Mouse (Mus musculus) urinary bladder, postnatal 25 days (tissue): ENCODE data around the gene Arhgap10.

Source experiments
- DNase-seq: peaks from one replicate; pipeline ENCODE4 v3.0.0; 2022; ENCODE audit warnings: low spot score

The Arhgap10 gene

GRCm38 (mm10) chr8:77440913-77441312, 76.8 kb downstream of the Arhgap10 start:
- DNase-seq = no peak

- DNase-seq = no peak
Measured at GRCm38 (mm10) chr8:77440324-77440880, 77.4 kb downstream of the Arhgap10 start.

- DNase-seq = no peak
Measured at GRCm38 (mm10) chr8:77439670-77440069, 78.1 kb downstream of the Arhgap10 start.

GRCm38 (mm10) chr8:77437807-77438493, 79.8 kb downstream of the Arhgap10 start:
- no peak for DNase-seq

- DNase-seq = no peak
Measured at GRCm38 (mm10) chr8:77436013-77436990, 81.5 kb downstream of the Arhgap10 start.

GRCm38 (mm10) chr8:77433221-77433620, 84.5 kb downstream of the Arhgap10 start:
- peak; percentile 51 for DNase-seq

GRCm38 (mm10) chr8:77432726-77433125, 85.0 kb downstream of the Arhgap10 start:
- no peak for DNase-seq

GRCm38 (mm10) chr8:77428420-77428819, 89.3 kb downstream of the Arhgap10 start:
- no peak for DNase-seq

GRCm38 (mm10) chr8:77428015-77428414, 89.7 kb downstream of the Arhgap10 start:
- DNase-seq = no peak

GRCm38 (mm10) chr8:77427438-77427837, 90.3 kb downstream of the Arhgap10 start:
- no peak for DNase-seq

GRCm38 (mm10) chr8:77423850-77424249, 93.9 kb downstream of the Arhgap10 start:
- no peak for DNase-seq

GRCm38 (mm10) chr8:77422632-77423252, 95.0 kb downstream of the Arhgap10 start:
- DNase-seq = no peak

GRCm38 (mm10) chr8:77421596-77421995, 96.2 kb downstream of the Arhgap10 start:
- no peak for DNase-seq

GRCm38 (mm10) chr8:77419731-77420130, 98.0 kb downstream of the Arhgap10 start:
- DNase-seq = peak; percentile 64

GRCm38 (mm10) chr8:77416738-77417137, 101.0 kb downstream of the Arhgap10 start:
- DNase-seq = no peak

- no peak for DNase-seq
Measured at GRCm38 (mm10) chr8:77416034-77416433, 101.7 kb downstream of the Arhgap10 start.

GRCm38 (mm10) chr8:77411262-77411661, 106.5 kb downstream of the Arhgap10 start:
- no peak for DNase-seq

- no peak for DNase-seq
Measured at GRCm38 (mm10) chr8:77410394-77410793, 107.4 kb downstream of the Arhgap10 start.

- DNase-seq = no peak
Measured at GRCm38 (mm10) chr8:77408527-77409215, 109.1 kb downstream of the Arhgap10 start.

GRCm38 (mm10) chr8:77406846-77407245, 110.9 kb downstream of the Arhgap10 start:
- DNase-seq = no peak

- no peak for DNase-seq
Measured at GRCm38 (mm10) chr8:77406444-77406843, 111.3 kb downstream of the Arhgap10 start.

GRCm38 (mm10) chr8:77404017-77404416, 113.7 kb downstream of the Arhgap10 start:
- DNase-seq = no peak
